In the genomic region with DNA sequence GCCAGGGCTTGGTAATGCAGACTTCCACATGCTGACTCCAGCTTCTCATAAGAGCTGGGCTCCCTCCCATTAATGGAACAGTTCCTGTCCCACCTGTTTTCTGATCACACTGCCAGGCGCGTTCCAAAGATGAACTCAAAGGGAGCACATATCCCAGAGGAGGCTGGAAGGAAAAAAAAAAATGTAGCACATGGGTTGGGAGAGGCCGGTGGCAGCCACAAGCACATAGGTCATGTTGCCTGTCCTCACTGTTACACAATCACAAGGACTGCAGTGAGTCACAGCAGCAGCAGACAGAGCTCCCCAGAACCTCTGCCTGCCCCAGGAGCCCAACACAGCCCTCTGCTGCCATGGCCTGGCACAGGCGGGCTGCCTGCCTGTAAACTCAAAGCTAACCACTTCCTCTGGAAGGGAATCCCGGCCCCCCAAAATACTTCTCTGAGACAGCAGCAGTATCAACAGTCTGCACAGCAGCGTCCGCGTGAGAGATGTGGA, we compare ENCODE assay signal across 8 mouse cellular contexts.
DNase-seq lines count a peak whose midpoint lies in the region; ATAC-seq lines count a peak whose summit lies in the region.

No protein-coding gene starts in this region.

- no peak overlapping the region for H3K4me3 ChIP-seq in liver, embryonic 11.5 days (ENCODE audit: low read depth, low read length)
- no peak overlapping the region for H3K4me3 ChIP-seq in hindbrain, embryonic 12.5 days

- no peak overlapping the region for H3K4me2 ChIP-seq in liver, embryonic 11.5 days
- H3K4me2 ChIP-seq in hindbrain, embryonic 12.5 days (replicated peaks), result no peak overlapping the region

- 53% methylated on average over 8 of the region's 8 CpGs for WGBS in liver, embryonic 11.5 days
- 85% methylated on average over 8 of the region's 8 CpGs for WGBS in hindbrain, embryonic 12.5 days

- H3K9me3 ChIP-seq in liver, embryonic 11.5 days (ENCODE audit: control insufficient read depth, low read length), result no peaks in the 10 kb centered on the region; the same call in 1 of the 2 replicates
- no peaks in the 10 kb centered on the region for H3K9me3 ChIP-seq in hindbrain, embryonic 12.5 days (replicated peaks)

- no peaks in the 10 kb centered on the region for H3K36me3 ChIP-seq in liver, embryonic 11.5 days (ENCODE audit: control insufficient read depth, insufficient read depth, low read length)
- no peaks in the 10 kb centered on the region for H3K36me3 ChIP-seq in hindbrain, embryonic 12.5 days

- peak; percentile 67 for ATAC-seq in liver, embryonic 11.5 days (replicated peaks; ENCODE audit: low FRiP score)
- ATAC-seq in cerebellum, adult (ENCODE audit: insufficient number of reproducible peaks, low FRiP score, low TSS enrichment), result no peak
- ATAC-seq in hindbrain, embryonic 12.5 days (ENCODE audit: low FRiP score), result no peak

- no peak overlapping the region for H3K9ac ChIP-seq in liver, embryonic 11.5 days (ENCODE audit: low read depth, low read length)
- H3K9ac ChIP-seq in hindbrain, embryonic 12.5 days, result no peak overlapping the region

- H3K27me3 ChIP-seq in liver, embryonic 11.5 days (replicated peaks; ENCODE audit: control insufficient read depth, insufficient read depth, low read length), result no peaks in the 10 kb centered on the region
- no peaks in the 10 kb centered on the region for H3K27me3 ChIP-seq in hindbrain, embryonic 12.5 days

- peaks cover 4% of the 10 kb centered on the region; the same call in 1 of the 2 replicates for H3K4me1 ChIP-seq in liver, embryonic 11.5 days (replicated peaks; ENCODE audit: control insufficient read depth, insufficient read depth, low read length)
- H3K4me1 ChIP-seq in hindbrain, embryonic 12.5 days, result peaks cover 4% of the 10 kb centered on the region; the same call in 1 of the 2 replicates

- no peak overlapping the region; the same call in 1 of the 2 replicates for H3K27ac ChIP-seq in liver, embryonic 11.5 days (ENCODE audit: low read depth, low read length)
- H3K27ac ChIP-seq in hindbrain, embryonic 12.5 days, result no peak overlapping the region

- DNase-seq in 3T3-L1 (ENCODE audit: low read depth, low spot score), result peak; percentile 97
- DNase-seq in ZHBTc4 (ENCODE audit: low read depth, low spot score), result peak; percentile 11
- peak; percentile 55 to 57 for DNase-seq in gastrocnemius, postnatal 36 days
- no peak for DNase-seq in liver, embryonic 11.5 days (ENCODE audit: low spot score)
- peak; percentile 39 to 41 for DNase-seq in right cerebral cortex, postnatal 10 days (ENCODE audit: low spot score in 2 of 2)
- DNase-seq in embryo, embryonic 10 days (ENCODE audit: low spot score), result no peak

- intact Hi-C loops in gastrocnemius, postnatal 36 days (cut with DNase I), result loop anchor here (2.0 to 5.0 kb wide), 2 partner anchors 21 to 111 kb away; no protein-coding TSS in a partner anchor

Comparison
In these comparisons a context has a peak if more than half of its experiments do, and no peak if none do; other contexts are left out.
1. DNase-seq: peak in 3T3-L1 (single experiment), ZHBTc4 (single experiment), gastrocnemius, postnatal 36 days (2 of 2) and right cerebral cortex, postnatal 10 days (2 of 2); none in liver, embryonic 11.5 days (single experiment) and embryo, embryonic 10 days (single experiment).